Mouse (Mus musculus) adrenal gland, adult 2 months (tissue): Measurements from ENCODE around the gene Gm19935. TPM values are rescaled to one million over a fixed set of nuclear protein-coding genes. Genes with fewer than 3 reads are reported as not detected.

Experiments used
- DNase-seq: peaks from one replicate; pipeline ENCODE4 v3.0.0; 2021
- long read RNA-seq: library from polyadenylated mRNA; stranded (forward); transcript quantifications from one replicate; pipeline ENCODE4 v2.0.0, GENCODE M21; 2021
- polyA plus RNA-seq: library from polyadenylated mRNA; depleted of rRNA; stranded (reverse); fragments of >200 nt; gene quantifications from 2 replicates; pipeline ENCODE4 v1.2.3, GENCODE M21; 2012; rRNA removed
- total RNA-seq, 2 experiments: library from RNA; stranded (reverse); gene quantifications; 2 replicates each; pipeline ENCODE4 v1.2.3; 2021

Gene Gm19935
- total RNA-seq (not detected), polyA plus RNA-seq (not detected in 2 replicates)
- long read RNA-seq: 0 reads

DNA sequence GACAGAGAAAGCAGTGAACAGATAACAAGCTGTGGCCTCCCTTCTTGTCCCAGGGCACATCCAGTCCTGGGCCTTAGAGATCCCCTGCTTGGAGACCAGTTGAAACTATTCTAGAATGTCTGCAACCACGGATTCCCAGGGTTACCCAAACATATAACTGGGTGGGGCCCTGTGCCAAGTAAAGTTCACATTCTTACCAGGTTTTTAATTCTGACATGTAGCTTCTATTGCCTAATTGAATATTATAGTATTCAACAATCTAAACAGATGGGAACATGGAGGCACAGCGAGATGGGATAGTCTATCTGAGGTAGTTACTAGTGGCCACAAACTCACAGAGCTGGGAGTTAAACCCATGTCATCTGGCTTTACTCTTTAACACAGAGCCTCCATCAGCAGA lies at the start of gene Gm19935:
TSS of gene Gm19935 (minus strand) at position 101 of the 400 bp plus-strand sequence.
- no peak for DNase-seq

DNA sequence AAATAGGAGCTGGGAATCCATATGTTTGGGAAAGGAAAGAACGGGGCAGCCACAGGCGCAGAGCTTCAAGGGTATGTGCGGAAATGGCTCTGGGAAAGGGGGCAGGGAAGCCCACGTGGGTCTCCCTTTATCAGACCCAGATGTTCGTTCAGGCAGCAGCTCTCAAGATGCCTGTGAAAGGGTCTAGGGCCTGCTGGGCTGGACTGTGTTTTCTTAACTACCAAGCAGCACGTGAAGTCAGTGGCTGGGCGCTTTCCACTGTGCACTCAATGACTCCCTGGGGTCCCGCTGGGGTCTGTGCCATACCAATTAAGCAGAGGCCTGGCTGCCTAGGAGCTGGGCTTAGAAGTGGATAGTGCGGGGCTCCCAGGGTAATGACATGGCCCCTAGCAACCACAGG lies 44.8 kb upstream of the Gm19935 start:
- DNase-seq: no peak

DNA sequence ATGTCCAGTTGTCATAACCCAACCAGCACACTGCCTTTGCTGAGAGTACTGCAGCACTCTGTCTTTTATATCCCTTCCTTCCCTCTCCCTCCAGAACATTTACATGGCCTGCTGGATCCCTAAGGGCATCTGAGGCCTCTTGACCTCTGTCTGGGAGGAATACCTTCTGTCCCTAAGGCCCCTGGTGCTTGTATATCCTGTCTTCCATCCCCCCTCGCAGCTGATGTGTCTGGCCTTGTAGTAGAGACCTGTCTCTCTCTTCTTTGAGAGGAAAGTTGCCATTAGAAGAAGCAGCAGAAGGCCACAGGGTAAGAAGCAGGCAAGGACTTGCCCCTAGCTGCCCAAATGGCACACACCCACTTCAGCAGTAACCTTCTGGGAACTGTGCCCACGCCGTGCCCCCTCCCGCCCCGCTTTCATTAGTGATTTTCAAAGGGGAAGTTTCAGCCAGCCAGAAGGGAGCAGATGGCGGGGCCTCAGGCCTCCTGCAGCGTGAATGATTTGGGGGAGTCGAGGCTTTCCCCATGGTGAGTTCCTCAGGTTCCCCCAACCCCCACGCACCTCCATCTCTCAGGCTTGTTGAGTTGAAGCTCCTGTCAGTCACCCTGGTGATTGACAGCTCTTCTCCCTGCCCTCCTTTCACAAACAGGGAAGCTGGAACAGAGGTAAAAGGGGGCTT lies 44.2 kb upstream of the Gm19935 start:
- DNase-seq: peak; percentile 49

DNA sequence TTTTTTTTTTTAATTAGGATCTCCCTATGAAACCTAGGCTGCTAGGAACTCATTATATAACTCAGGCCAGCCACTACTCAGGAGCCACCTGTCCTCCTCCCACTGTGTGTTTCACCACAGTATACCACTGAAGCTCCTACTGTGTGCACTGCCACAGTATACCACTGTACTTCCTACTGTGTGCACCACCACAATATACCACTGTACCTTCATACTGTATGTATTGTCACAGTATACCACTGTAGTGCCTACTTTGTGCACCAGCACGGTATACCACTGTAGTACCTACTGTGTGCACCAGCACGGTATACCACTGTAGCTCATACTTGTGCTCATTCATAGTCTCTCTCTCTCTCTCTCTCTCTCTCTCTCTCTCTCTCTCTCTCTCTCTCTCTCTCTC lies 40.9 kb upstream of the Gm19935 start:
- DNase-seq: no peak

DNA sequence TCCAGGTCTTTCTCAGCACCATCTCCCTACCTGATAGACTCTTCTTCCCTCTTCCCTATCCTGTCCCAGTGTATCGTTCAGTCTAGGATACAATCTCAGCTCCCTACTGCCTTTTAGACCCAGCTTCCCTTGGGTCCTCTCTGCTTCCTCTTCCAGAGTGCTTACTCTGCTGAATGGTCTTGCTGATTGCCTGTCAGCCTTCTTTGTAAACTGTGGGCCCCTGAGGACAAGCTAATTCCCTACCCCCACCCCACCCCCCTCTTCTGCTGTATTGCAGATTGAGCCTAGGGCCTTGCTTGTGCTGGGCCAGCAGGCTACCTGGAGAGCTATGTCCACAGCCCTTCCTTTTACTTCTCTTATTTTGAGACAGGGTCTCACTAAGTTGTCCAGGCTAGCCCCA lies 39.8 kb upstream of the Gm19935 start:
- no peak for DNase-seq

DNA sequence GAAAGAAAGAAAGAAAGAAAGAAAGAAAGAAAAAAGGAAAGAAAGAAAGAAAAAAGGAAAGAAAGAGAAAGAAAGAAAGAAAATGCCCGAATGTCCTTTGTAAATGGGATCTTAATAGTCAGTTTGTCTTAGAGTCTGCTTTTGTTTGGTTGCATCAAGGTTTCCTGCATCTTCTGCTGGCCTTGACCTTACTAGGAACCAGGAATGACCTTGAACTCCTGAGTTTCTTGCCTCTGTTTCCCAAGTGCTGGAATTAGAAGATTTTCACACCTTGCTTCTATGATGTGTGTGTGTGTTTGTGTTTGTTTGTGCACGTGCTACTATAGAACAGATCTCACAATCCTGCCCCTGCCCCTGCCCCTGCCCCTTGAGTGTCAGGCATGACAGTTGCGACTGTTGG lies 39.0 kb upstream of the Gm19935 start:
- no peak for DNase-seq

DNA sequence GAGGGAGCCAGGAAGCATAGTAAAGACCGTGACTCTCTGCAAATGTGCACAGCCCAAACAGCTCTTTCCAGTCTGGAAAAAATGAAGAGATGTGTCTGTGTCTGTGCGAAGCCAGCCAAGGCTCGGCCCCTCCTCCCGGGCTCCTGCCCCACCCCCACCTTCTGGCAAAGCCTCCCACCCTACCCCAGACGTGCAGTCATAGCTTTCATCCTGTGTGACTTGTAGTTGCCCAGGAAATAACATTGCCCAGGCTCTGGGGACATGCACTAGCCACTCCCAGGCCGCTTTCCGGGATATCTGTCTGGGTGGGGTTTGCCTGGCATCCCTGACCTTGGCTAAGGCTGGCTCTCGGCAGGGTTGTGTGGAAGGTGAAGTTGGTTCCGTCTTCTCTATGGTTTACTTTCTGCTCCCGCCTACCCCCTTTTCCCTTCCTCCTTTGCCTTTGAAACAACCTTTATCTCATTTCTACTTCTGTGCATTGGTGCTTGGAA lies 37.5 kb upstream of the Gm19935 start:
- peak; percentile 62 for DNase-seq

DNA sequence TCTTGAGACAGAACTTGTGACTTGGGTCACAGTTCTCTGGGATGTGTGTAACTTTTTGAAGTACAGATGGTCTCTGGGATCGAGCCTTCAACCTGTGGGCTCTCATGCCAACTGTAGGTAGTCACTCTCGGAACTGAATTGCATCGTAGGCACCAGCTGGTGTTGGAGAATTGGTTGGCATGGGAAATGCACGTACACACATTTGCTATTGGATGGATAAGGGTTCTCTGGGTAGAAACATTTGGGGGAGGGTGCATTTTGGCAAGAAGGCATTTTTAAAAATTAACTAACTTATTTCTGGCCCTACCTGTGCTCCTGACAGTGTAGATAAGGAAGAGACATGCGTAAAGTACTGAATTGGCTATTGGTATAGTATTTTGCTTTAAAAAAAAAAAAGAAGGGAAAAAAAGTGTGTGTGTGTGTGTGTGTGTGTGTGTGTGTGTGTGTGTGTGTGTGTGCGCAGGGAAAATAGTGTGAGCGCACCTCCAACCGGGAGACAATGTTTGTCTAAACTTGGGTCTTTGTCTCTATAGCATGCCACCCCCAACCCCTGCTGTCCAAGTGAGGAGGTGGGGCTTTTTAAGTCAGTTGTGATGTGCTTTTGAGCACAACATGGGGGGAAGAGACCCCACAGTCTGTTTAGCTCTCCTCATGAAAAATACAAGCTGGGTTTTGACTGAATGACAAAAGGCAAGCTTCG lies 36.9 kb upstream of the Gm19935 start:
- DNase-seq: no peak

DNA sequence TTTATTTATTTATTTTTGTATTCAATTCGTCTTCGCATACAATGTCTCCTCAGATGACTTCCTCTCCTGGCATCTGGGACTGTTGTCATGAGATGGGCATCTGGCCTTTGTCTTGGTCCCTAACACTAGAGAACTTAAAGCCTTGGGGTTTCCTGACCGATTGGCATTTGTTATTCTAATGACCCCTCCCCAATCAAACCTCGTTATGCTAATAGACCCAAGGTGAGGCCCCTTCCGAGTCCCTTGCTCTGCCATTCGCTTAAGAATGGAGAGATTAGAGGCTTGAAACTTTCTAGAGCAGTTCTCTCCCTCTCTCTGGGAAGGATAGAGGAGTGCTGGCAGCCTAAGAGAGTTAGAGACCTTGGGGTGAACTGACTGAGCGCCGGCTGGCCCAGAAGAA lies 34.4 kb upstream of the Gm19935 start:
- no peak for DNase-seq

DNA sequence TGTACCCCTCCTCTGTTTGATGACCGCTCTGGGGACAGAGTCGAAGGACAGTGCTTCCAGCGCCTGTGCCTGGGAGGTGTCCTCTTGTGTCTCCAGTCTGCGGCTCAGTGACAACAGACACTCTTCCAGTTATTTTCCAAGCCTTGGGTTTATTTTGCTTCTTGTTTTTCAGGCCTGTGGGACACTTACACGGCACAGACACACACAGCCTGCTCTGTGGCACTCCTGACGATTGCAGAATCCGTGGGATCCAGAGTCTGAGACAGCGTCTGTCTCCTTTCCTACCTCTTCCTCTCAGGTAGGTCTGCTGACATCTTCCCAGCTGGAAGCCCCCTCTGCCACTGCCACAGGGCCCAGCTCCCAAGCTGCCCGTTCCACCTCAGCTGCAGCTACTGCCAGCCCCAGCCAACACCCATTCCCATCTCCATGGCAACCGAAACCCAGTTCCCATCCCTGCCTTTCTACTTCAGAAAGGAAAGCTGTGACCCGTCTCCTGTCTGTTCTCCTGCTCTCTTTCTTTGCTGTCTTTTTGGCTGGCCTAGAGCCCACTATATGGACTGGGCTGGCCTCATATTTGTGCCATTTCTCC lies 32.4 kb upstream of the Gm19935 start:
- no peak for DNase-seq

DNA sequence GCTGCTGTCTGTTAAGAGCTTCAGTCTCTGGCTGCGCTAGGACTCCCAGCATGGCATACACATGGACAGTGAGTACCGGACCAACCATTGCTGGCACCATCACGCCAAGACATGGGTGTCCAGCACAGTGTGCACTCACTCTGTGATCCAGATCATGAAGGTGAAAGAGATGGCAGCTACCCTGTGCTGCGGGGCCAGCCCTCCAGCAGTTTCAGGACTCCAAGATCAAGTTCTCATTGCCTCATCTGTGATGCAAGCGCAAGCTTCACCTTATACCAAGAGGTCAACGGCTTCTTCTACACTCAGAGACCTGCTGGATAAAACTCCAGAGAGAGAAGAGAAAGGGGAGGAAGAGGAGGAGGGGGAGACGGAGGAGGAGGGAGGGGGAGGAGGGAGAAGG lies 30.8 kb upstream of the Gm19935 start:
- no peak for DNase-seq

DNA sequence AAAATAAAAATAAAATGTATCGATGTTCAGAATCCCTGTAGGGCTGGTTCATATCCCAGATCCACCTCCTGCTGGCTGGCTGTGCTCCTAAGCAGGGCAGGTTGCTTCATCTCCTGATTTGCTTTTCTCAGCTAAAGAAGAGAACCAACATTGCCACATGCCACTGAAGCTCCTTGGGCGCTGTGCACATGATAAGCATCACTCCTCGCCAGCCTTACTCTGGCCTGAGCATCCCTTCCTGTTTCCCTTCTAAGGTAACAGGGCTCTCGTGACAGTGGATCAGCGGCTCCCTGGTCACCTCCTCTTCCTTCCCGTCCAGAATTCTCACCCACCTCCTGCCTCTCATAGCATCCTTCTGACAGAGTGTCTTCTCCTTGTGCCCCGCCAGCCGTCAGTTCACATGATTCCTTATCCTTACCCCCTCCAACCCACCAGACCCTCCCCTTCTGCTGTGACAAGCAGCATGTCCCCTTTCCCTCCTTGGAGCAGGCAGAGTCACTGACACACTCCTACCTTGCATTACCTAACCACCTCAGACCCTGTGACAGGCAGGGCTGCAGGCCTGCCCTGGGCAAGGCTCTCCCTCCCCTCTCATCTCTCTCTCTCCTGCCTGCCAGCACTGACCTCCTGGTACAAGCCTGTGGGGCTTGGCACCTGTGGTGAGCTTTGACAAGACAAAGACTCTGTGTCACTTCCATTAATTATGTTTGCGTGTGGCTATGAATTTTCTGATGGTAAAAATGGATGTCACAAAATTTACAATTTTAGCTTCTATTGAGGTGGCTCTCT lies 27.2 kb upstream of the Gm19935 start:
- no peak for DNase-seq

DNA sequence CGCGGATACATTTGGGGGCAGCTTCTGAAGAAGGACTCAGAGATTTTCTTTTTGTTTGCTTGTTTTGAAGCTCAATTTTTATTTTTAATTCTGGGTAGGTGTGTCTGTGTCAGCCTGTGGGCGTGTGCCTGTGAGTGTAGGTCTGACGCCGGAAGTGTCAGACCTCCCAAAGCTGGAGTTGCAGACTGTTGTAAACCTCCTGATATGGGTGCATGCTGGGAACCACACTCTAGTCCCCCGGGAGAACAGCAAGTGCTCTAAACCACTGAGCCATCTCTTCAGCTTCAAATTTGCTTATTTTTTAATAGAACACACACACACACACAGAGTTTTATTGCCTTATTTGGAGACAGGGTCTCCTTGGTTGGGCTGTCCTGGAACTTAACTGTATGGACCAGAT lies 25.9 kb upstream of the Gm19935 start:
- no peak for DNase-seq

DNA sequence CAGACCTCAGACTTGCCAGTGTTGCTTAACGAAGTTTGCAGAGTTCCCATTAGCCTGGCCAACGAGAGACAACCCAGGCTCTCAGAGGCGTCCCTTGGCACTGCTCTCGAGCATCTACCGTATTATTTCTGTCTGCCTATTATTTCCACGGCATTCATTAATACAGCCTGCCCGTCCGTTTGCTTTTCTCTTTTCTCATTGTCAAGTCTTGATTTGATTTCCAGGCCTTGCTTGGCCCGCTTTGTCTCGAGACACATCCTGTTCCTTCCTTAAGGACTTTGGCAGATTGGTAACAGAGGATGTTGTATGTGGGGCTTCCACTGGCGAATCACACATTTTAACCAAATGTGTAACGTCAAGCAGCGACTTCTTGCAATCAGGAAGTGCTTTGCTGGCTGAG lies 24.1 kb upstream of the Gm19935 start:
- DNase-seq: no peak

DNA sequence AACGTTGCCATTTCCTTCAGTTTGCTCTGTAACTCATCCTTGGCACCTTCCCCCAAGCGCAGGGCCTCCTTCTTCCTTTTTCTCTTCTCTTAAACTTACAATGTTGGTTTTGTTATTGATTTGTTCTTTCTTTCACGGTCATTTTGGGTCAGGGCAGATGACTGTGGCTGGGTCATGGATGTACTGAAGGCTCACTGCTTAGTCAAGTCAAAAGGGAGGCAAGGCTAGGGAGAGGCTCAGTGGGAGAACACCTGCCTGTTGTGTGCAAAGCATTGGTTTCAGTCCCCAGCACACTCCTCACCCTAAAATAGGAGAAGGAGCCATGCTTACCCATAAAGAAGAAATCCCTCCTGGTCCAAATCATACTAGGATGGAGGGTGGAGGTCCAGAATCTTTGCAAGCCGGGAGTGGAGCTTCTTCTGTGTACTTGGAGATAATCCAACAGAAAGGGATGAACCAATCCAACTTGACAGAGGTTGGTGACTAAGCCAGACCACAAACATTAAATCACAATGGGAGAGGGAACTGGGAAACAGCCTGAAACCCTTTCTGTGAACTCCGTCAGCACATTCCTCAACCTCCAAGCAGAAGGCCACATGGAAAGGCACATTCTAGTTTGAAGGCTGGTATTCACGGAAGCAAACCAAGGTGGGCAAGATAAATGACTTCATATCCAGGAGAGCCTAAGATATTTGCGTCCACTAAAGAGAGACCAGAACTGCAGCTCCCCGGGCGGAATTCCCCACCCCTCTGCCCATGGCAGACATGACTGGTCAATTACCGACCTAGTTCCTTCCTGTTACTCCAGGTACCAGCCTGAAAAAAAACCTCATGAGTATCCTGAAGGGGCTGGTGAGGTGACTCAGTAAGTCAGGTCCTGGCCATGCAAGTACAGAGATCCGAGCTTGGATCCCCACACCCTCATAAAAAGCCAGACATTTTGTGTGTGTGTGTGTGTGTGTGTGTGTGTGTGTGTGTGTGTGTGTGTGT lies 22.8 kb upstream of the Gm19935 start:
- DNase-seq: peak; percentile 71

DNA sequence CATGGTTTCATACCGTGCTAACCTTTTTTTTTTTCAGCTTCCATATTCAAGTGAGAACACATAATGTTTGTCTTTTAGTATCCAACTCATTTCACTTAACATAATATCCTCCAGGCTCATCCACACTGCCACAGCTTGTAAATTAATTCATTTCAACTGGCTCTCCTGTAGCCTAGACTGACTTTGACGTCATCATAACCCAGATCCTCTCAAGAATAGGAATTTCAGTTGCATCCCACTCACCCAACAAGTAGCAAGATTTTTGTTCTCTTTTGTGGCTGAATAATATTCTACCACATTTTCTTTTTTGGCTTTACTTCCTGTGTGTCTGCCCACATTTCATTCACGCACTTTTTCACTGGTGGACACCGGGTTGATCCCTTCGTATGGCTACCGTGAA lies 20.2 kb upstream of the Gm19935 start:
- DNase-seq: no peak

DNA sequence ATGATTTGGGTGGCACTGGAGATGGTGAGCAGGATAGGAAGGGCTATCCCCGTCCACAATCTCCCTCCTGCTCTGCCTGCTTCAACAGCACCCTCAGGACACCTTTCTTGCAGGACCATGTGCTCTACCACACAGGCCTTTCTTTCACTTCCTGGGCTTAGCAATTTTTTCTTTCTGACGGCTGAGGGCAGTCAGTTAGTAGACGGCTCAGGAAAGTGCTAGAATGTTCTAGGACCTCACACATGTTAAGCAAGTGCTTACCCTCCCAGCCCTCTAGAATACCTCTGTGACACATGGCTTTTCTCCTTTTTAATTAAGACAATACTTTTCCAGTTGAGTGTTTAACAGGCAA lies 17.1 kb upstream of the Gm19935 start:
- DNase-seq: no peak

DNA sequence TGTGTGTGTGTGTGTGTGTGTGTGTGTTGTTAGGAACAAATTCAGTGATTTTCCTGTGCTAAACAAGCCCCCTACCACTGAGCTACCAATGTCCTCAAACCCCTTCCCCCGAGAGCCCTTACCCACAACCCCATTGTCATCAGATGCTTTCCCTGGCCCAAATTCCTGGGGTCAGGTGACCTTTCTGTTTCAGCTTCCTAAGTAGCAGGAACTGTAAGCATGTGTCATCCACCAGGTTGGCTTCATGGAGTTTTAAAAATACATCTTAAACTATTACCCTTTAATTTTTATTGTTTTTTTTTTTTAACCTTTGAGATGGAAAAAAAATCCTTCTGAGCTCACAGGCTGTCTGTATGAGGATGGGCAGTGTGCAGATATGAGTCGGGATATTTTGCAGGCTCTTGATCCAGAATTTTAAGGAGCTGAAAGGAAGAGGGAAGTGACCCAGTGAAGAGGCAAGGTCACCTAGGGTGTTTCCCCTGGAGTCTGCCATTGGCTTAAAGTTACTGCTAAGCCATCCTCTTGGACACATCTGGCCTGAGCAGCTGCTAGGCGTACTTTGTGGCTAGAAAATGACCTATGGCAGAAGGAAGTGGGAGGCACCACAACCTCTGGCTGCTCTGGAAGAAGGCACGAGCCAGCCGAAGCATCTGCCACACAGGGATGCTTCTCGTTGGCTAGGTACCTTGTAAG lies 16.6 kb upstream of the Gm19935 start:
- DNase-seq: no peak

DNA sequence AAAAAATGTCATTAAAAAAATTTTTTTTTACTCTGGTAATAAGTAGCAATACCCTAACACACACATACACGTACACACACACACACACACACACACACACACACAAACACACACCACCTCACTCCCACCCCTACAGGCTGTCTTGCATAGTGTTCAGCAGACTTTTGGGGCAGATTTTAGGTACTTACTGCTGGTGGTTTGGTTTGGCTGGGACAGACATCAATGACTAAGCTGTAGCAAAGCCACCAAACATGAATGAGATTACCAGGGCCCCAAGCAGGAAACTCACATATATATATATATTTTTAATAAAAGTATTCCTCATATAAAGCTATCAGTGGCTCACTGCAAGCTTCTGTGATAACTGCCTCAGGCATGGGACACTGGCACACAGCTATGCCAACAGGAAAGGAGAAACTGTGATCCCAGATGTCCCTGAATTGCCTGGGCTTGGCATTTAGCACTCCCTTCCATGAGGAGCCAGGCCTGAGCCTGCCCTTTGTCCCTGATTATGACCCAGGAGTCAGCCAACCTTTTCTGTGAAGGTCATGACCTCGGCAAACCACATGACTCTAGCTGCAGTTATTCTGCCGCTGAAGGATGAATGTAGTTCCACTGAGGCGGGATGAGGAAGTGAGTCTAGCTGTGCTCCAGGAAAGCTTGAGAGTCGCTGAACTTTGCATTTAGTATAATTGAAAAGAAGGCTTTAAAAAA lies 15.5 kb upstream of the Gm19935 start:
- peak; percentile 79 for DNase-seq

DNA sequence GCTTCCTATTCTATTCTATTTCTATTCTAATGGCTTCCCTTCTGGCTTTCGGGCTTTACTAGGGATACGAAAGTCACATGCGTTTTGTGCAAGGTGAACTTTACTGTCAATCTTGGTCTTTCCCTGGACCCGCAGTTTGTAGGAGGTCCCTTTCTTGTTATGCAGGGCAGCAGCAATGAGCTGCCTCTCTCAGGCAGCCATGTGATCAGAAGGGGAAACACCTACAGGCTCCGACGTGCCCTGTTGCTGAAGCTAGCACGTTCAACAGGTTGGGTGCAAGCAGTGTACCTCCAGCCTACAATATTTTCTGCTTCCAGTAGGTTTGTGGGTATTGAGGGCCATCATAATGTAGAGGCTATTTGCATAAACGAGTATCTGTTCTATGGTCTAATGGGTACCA lies 13.8 kb upstream of the Gm19935 start:
- no peak for DNase-seq
